Mouse (Mus musculus): ENCODE measurements around the gene Olfr812.
"Not testable (repeated sequence)": the region's sequence is repeated elsewhere in the genome, so short reads cannot be mapped to it uniquely, and the experiment has no call there.

Olfr812 gene

GRCm38 (mm10) chr10:129845994-129846393, at the start of gene Olfr812:
Gene Olfr812, minus strand, starts transcription at chr10:129846094.
- no peak for DNase-seq (ENCODE audit: low read depth in 2 of 2, low spot score in 2 of 2)

DNA sequence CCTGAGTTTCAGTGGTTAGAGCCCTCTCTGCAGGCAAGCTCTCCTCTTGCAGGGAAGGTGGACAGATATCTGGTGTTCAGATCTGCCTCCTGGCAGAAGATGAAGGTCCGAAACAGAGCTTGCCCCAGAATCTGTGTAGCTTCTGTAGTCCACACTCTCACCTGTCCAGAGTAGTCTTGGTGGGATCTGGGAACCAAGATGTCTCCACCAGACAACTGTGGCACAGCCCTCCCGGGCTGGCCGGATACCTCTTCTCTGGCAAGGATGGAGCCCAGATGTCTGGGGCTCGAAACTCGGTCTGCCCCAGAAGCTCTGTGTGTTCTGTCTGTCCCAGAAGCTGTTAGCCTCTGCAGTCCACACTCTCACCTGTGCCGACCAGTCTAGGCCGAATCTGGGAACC, 40.0 kb upstream of the Olfr812 start:
- no peak for DNase-seq (ENCODE audit: low read depth in 2 of 2, low spot score in 2 of 2)

GRCm38 (mm10) chr10:129885496-129885895, 39.6 kb upstream of the Olfr812 start:
- DNase-seq (ENCODE audit: low read depth in 2 of 2, low spot score in 2 of 2): not testable (repeated sequence)

DNA sequence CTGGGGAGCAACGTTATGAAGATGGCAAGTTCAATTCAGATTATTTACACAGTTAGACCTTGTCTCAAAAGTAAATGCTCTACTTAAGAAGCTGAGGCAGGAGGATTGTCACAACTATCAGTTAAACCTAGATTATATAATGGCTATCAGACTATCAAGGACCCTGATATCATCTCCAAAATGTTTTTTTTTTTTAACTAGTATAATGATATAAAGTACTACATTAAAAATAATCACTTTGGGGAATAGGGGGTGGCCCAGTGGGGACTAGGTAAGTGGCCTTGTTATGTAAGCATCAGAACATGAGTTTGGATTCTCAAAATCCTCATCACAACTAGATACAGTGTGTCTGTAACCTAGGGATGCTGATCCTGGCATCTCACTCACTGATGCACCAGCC, 33.9 kb upstream of the Olfr812 start, which contains the start of gene Olfr814:
Gene Olfr814, minus strand, starts transcription at position 101 of the 400 bp plus-strand sequence.
- not testable (repeated sequence) for DNase-seq (ENCODE audit: low read depth in 2 of 2, low spot score in 2 of 2)

DNA sequence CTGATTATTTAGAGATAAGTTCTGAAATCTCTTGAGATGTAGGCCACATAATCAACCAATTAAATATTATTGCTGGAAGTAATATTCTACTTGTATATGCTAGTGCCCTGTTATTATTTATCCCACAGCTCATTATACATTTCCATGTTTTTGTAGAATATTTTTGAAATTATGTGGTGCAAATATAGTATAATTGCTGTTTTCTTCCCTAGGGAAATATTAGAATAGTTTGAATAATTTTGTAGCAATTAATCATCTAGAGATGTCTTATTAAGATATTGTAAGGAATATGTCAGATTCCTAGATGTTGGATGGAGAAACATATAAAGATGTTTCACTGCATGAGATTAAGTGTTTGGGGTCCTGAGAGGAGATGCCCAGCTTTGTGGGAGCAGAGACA, 9.2 kb upstream of the Olfr812 start, which contains the start of gene Olfr813:
Gene Olfr813, plus strand, starts transcription at position 301 of the 400 bp plus-strand sequence.
- no peak for DNase-seq (ENCODE audit: low read depth in 2 of 2, low spot score in 2 of 2)

GRCm38 (mm10) chr10:129847343-129847742, 1.4 kb upstream of the Olfr812 start:
- no peak for DNase-seq (ENCODE audit: low read depth in 2 of 2, low spot score in 2 of 2)

GRCm38 (mm10) chr10:129804296-129804695, 41.6 kb downstream of the Olfr812 start, which contains the start of gene Olfr811:
Gene Olfr811, minus strand, starts transcription at chr10:129804396.
- DNase-seq (ENCODE audit: low read depth in 2 of 2, low spot score in 2 of 2): no peak

GRCm38 (mm10) chr10:129794817-129795216, 51.1 kb downstream of the Olfr812 start, which contains the start of gene Olfr810:
Gene Olfr810, minus strand, starts transcription at chr10:129794917.
- no peak for DNase-seq (ENCODE audit: low read depth in 2 of 2, low spot score in 2 of 2)
